Mouse (Mus musculus) liver, adult 2 months (tissue): ENCODE data around the gene Wdr90.

ENCODE experiments used
- CTCF ChIP-seq: fragments of 200-500 bp; IDR thresholded peaks from 2 replicates; pipeline ENCODE4 v1.5.1; 2011; ENCODE audit warnings: low read depth, low read length, control low read depth
- POLR2A ChIP-seq: fragments of 200-500 bp; IDR thresholded peaks from 2 replicates; pipeline ENCODE4 v1.6.1; 2011; ENCODE audit warnings: low read length, control low read depth; ENCODE audit not compliant: insufficient read depth; ENCODE audit errors: extremely low read depth

GRCm38 (mm10) chr17:25825984-25826570 lies 35.2 kb downstream of the Wdr90 start:
- TF ChIP-seq POLR2A (no peak), CTCF (no peak)
